ENCODE assay signal across 13 mouse cellular contexts in genomic region chr6:116397621-116398020, GRCm38 (mm10). TPM values are rescaled to one million over a fixed set of nuclear protein-coding genes. Genes with fewer than 3 reads are reported as not detected.
DNase-seq lines count a peak whose midpoint lies in the region; ATAC-seq and TF ChIP-seq lines count a peak whose summit lies in the region.
"Had no signal": no experiment of that assay in that cellular context is flagged by ENCODE, and none has a peak within 500 bp of the region (broad histone marks: within the 10 kb centered on the region; RNA-seq: fewer than 3 reads in every experiment).

No protein-coding gene starts in this region.

- H3K4me1 ChIP-seq in lung, embryonic 14.5 days (ENCODE audit: insufficient read depth), result no peaks in the 10 kb centered on the region
- peaks cover 18% of the 10 kb centered on the region for H3K4me1 ChIP-seq in forebrain, embryonic 16.5 days (replicated peaks; ENCODE audit: control insufficient read depth, insufficient read depth, low read length)
- peaks cover 22% of the 10 kb centered on the region for H3K4me1 ChIP-seq in midbrain, embryonic 11.5 days (ENCODE audit: control insufficient read depth, insufficient read depth, low read length)

- no peak overlapping the region for H3K4me3 ChIP-seq in lung, embryonic 14.5 days (ENCODE audit: low read depth, low read length)
- no peak overlapping the region for H3K4me3 ChIP-seq in forebrain, embryonic 16.5 days (replicated peaks; ENCODE audit: low read length)
- H3K4me3 ChIP-seq in midbrain, embryonic 11.5 days (ENCODE audit: low read depth, low read length), result no peak overlapping the region

- H3K27me3 ChIP-seq in lung, embryonic 14.5 days (ENCODE audit: insufficient read depth, low read length), result no peaks in the 10 kb centered on the region
- H3K27me3 ChIP-seq in forebrain, embryonic 16.5 days (replicated peaks; ENCODE audit: control insufficient read depth, insufficient read depth, low read length), result no peaks in the 10 kb centered on the region
- no peaks in the 10 kb centered on the region for H3K27me3 ChIP-seq in midbrain, embryonic 11.5 days (ENCODE audit: control insufficient read depth, insufficient read depth, low read length)

- no peak overlapping the region for H3K4me2 ChIP-seq in lung, embryonic 14.5 days
- no peak overlapping the region for H3K4me2 ChIP-seq in forebrain, embryonic 16.5 days (ENCODE audit: low read length)
- no peak overlapping the region for H3K4me2 ChIP-seq in midbrain, embryonic 11.5 days

- no peaks in the 10 kb centered on the region for H3K9me3 ChIP-seq in lung, embryonic 14.5 days (ENCODE audit: low read depth, low read length)
- H3K9me3 ChIP-seq in forebrain, embryonic 16.5 days (ENCODE audit: control insufficient read depth, low read length), result no peaks in the 10 kb centered on the region
- no peaks in the 10 kb centered on the region for H3K9me3 ChIP-seq in midbrain, embryonic 11.5 days (ENCODE audit: control insufficient read depth, low read length)

- peaks cover 3% of the 10 kb centered on the region; the same call in 1 of the 2 replicates for H3K36me3 ChIP-seq in lung, embryonic 14.5 days (ENCODE audit: insufficient read depth)
- no peaks in the 10 kb centered on the region for H3K36me3 ChIP-seq in forebrain, embryonic 16.5 days (ENCODE audit: control insufficient read depth, insufficient read depth)
- no peaks in the 10 kb centered on the region for H3K36me3 ChIP-seq in midbrain, embryonic 11.5 days (ENCODE audit: control insufficient read depth, insufficient read depth, low read length)

- no peak overlapping the region for H3K9ac ChIP-seq in lung, embryonic 14.5 days
- no peak overlapping the region for H3K9ac ChIP-seq in forebrain, embryonic 16.5 days (replicated peaks; ENCODE audit: low read depth, low read length)
- H3K9ac ChIP-seq in midbrain, embryonic 11.5 days (ENCODE audit: low read length), result no peak overlapping the region

- no peak overlapping the region for H3K27ac ChIP-seq in lung, embryonic 14.5 days (ENCODE audit: low read depth)
- peak overlapping the region; percentile 48 for H3K27ac ChIP-seq in forebrain, embryonic 16.5 days (ENCODE audit: low read length)
- H3K27ac ChIP-seq in midbrain, embryonic 11.5 days (ENCODE audit: low read depth, low read length), result peak overlapping the region; percentile 54
- H3K27ac ChIP-seq: kidney, postnatal 0 days had no signal

- no peak for TF ChIP-seq CTCF in lung, embryonic 14.5 days (IDR thresholded peaks at IDR 0.05; ENCODE audit: low read depth)

- 60% methylated on average over 6 of the region's 6 CpGs for WGBS in lung, embryonic 14.5 days
- WGBS in forebrain, embryonic 16.5 days, result 4% methylated on average over 6 of the region's 6 CpGs
- 20% methylated on average over 6 of the region's 6 CpGs for WGBS in midbrain, embryonic 11.5 days

- DNase-seq in lung, embryonic 14.5 days, result peak; percentile 8
- no peak for DNase-seq in lung, postnatal 14 days
- DNase-seq in midbrain, embryonic 11.5 days (ENCODE audit: low spot score, missing footprints), result peak; percentile 92
- DNase-seq in retina, embryonic 14.5 days (ENCODE audit: low spot score), result peak; percentile 50
- DNase-seq in spleen, postnatal 10 days (ENCODE audit: low spot score in 2 of 2), result no peak
- DNase-seq in kidney, adult 11 months, result no peak
- DNase-seq in lung, postnatal 25 days (ENCODE audit: low spot score), result no peak
- DNase-seq: cerebellum, postnatal 36 days; heart, postnatal 4 days; liver had no signal

- ATAC-seq in lung, embryonic 14.5 days (ENCODE audit: insufficient read depth), result no peak
- ATAC-seq in forebrain, embryonic 16.5 days, result peak; percentile 57
- peak; percentile 90 for ATAC-seq in midbrain, embryonic 11.5 days (ENCODE audit: low FRiP score)
- ATAC-seq: lung, postnatal 0 days had no signal

RNA-seq across cellular contexts. Expression of gene March8, which starts 59.8 kb away (rescaled TPM):
- polyA plus RNA-seq in lung, embryonic 14.5 days (2014; fragmentation: Nextera tagmentation; extraction: Ambion mirVana), result 29.0 and 30.8 TPM in 2 replicates
- polyA plus RNA-seq in forebrain, embryonic 16.5 days (2015; fragmentation: Nextera tagmentation; extraction: Ambion mirVana), result 52.8 and 57.0 TPM in 2 replicates
- polyA plus RNA-seq in midbrain, embryonic 11.5 days (2014; fragmentation: Nextera tagmentation; extraction: Ambion mirVana), result 35.3 and 37.4 TPM in 2 replicates

Comparison
In these comparisons a context has a peak if more than half of its experiments do, and no peak if none do; other contexts are left out.
1. DNase-seq: peak in lung, embryonic 14.5 days (single experiment), midbrain, embryonic 11.5 days (single experiment) and retina, embryonic 14.5 days (single experiment); none in lung, postnatal 14 days (single experiment), spleen, postnatal 10 days (0 of 2), kidney, adult 11 months (single experiment) and lung, postnatal 25 days (single experiment).